Mouse (Mus musculus): ENCODE results near the gene Lamb1. TPM values are rescaled to one million over a fixed set of nuclear protein-coding genes. Genes with fewer than 3 reads are reported as not detected.

The Lamb1 gene
- polyA plus RNA-seq, 1 experiment = 222 TPM

GRCm38 (mm10) chr12:31294526-31294925, 29.5 kb downstream of the Lamb1 start:
- Histone ChIP-seq H3K4me3 (ENCODE audit: insufficient read depth, low read length) (no peak overlapping the region), H3K27ac (ENCODE audit: insufficient read depth, low read length) (no peak overlapping the region), H3K4me1 (ENCODE audit: control insufficient read depth, insufficient read depth, low read length) (peaks cover 18% of the 10 kb centered on the region)
- TF ChIP-seq CTCF (IDR thresholded peaks at IDR 0.05; ENCODE audit: borderline replicate concordance, insufficient read depth, low read length) (no peak), POLR2A (IDR thresholded peaks at IDR 0.05; ENCODE audit: low read depth, low read length) (no peak)

- TF ChIP-seq CTCF (IDR thresholded peaks at IDR 0.05; ENCODE audit: borderline replicate concordance, insufficient read depth, low read length) (no peak), POLR2A (IDR thresholded peaks at IDR 0.05; ENCODE audit: low read depth, low read length) (no peak)
- peaks cover 18% of the 10 kb centered on the region for H3K4me1 ChIP-seq (ENCODE audit: control insufficient read depth, insufficient read depth, low read length)
- H3K4me3 ChIP-seq (ENCODE audit: insufficient read depth, low read length) = no peak overlapping the region
- H3K27ac ChIP-seq (ENCODE audit: insufficient read depth, low read length) = no peak overlapping the region; the same call in 1 of the 2 replicates
Measured at GRCm38 (mm10) chr12:31294996-31295395, 30.0 kb downstream of the Lamb1 start.

GRCm38 (mm10) chr12:31295505-31295904, 30.5 kb downstream of the Lamb1 start:
- Histone ChIP-seq H3K4me3 (ENCODE audit: insufficient read depth, low read length) (no peak overlapping the region), H3K4me1 (ENCODE audit: control insufficient read depth, insufficient read depth, low read length) (peaks cover 18% of the 10 kb centered on the region), H3K27ac (ENCODE audit: insufficient read depth, low read length) (no peak overlapping the region; the same call in 1 of the 2 replicates)
- TF ChIP-seq CTCF (IDR thresholded peaks at IDR 0.05; ENCODE audit: borderline replicate concordance, insufficient read depth, low read length) (no peak), POLR2A (IDR thresholded peaks at IDR 0.05; ENCODE audit: low read depth, low read length) (no peak)

GRCm38 (mm10) chr12:31296097-31296496, 31.1 kb downstream of the Lamb1 start:
- TF ChIP-seq POLR2A (IDR thresholded peaks at IDR 0.05; ENCODE audit: low read depth, low read length) = no peak
- no peak overlapping the region for H3K4me3 ChIP-seq (ENCODE audit: insufficient read depth, low read length)
- H3K27ac ChIP-seq (ENCODE audit: insufficient read depth, low read length) = no peak overlapping the region
- peaks cover 18% of the 10 kb centered on the region for H3K4me1 ChIP-seq (ENCODE audit: control insufficient read depth, insufficient read depth, low read length)

- H3K27ac ChIP-seq (ENCODE audit: insufficient read depth, low read length) = no peak overlapping the region
- H3K4me1 ChIP-seq (ENCODE audit: control insufficient read depth, insufficient read depth, low read length) = peaks cover 10% of the 10 kb centered on the region; the same call in 1 of the 2 replicates
- H3K4me3 ChIP-seq (ENCODE audit: insufficient read depth, low read length) = no peak overlapping the region
- TF ChIP-seq CTCF (IDR thresholded peaks at IDR 0.05; ENCODE audit: borderline replicate concordance, insufficient read depth, low read length) = no peak
- no peak for TF ChIP-seq POLR2A (IDR thresholded peaks at IDR 0.05; ENCODE audit: low read depth, low read length)
Measured at GRCm38 (mm10) chr12:31298122-31298521, 33.1 kb downstream of the Lamb1 start.

GRCm38 (mm10) chr12:31298530-31298929, 33.5 kb downstream of the Lamb1 start:
- 0 out of 2 replicates have a peak, but pooled peaks cover 8% of the 10 kb centered on the region for H3K4me1 ChIP-seq (ENCODE audit: control insufficient read depth, insufficient read depth, low read length)
- no peak for TF ChIP-seq POLR2A (IDR thresholded peaks at IDR 0.05; ENCODE audit: low read depth, low read length)
- TF ChIP-seq CTCF (IDR thresholded peaks at IDR 0.05; ENCODE audit: borderline replicate concordance, insufficient read depth, low read length) = no peak
- no peak overlapping the region for H3K4me3 ChIP-seq (ENCODE audit: insufficient read depth, low read length)
- H3K27ac ChIP-seq (ENCODE audit: insufficient read depth, low read length) = no peak overlapping the region

- Histone ChIP-seq H3K27ac (ENCODE audit: insufficient read depth, low read length) (no peak overlapping the region), H3K4me3 (ENCODE audit: insufficient read depth, low read length) (no peak overlapping the region), H3K4me1 (ENCODE audit: control insufficient read depth, insufficient read depth, low read length) (0 out of 2 replicates have a peak, but pooled peaks cover 5% of the 10 kb centered on the region)
- TF ChIP-seq CTCF (IDR thresholded peaks at IDR 0.05; ENCODE audit: borderline replicate concordance, insufficient read depth, low read length) = no peak
- no peak for TF ChIP-seq POLR2A (IDR thresholded peaks at IDR 0.05; ENCODE audit: low read depth, low read length)
Measured at GRCm38 (mm10) chr12:31299126-31299525, 34.1 kb downstream of the Lamb1 start.

- H3K4me1 ChIP-seq (ENCODE audit: control insufficient read depth, insufficient read depth, low read length) = 0 out of 2 replicates have a peak, but pooled peaks cover 5% of the 10 kb centered on the region
- H3K4me3 ChIP-seq (ENCODE audit: insufficient read depth, low read length) = no peak overlapping the region
- TF ChIP-seq POLR2A (IDR thresholded peaks at IDR 0.05; ENCODE audit: low read depth, low read length) (no peak), CTCF (IDR thresholded peaks at IDR 0.05; ENCODE audit: borderline replicate concordance, insufficient read depth, low read length) (no peak)
- no peak overlapping the region for H3K27ac ChIP-seq (ENCODE audit: insufficient read depth, low read length)
Measured at GRCm38 (mm10) chr12:31299676-31300197, 34.7 kb downstream of the Lamb1 start.

- Histone ChIP-seq H3K27ac (ENCODE audit: insufficient read depth, low read length) (no peak overlapping the region), H3K4me3 (ENCODE audit: insufficient read depth, low read length) (no peak overlapping the region), H3K4me1 (ENCODE audit: control insufficient read depth, insufficient read depth, low read length) (0 out of 2 replicates have a peak, but pooled peaks cover 3% of the 10 kb centered on the region)
- no peak for TF ChIP-seq POLR2A (IDR thresholded peaks at IDR 0.05; ENCODE audit: low read depth, low read length)
- no peak for TF ChIP-seq CTCF (IDR thresholded peaks at IDR 0.05; ENCODE audit: borderline replicate concordance, insufficient read depth, low read length)
Measured at GRCm38 (mm10) chr12:31300276-31300675, 35.2 kb downstream of the Lamb1 start.

GRCm38 (mm10) chr12:31302266-31302665, 37.2 kb downstream of the Lamb1 start:
- H3K4me1 ChIP-seq (ENCODE audit: control insufficient read depth, insufficient read depth, low read length) = no peaks in the 10 kb centered on the region
- H3K4me3 ChIP-seq (ENCODE audit: insufficient read depth, low read length) = no peak overlapping the region
- TF ChIP-seq POLR2A (IDR thresholded peaks at IDR 0.05; ENCODE audit: low read depth, low read length) (no peak), CTCF (IDR thresholded peaks at IDR 0.05; ENCODE audit: borderline replicate concordance, insufficient read depth, low read length) (no peak)
- H3K27ac ChIP-seq (ENCODE audit: insufficient read depth, low read length) = no peak overlapping the region

Measured in embryonic fibroblast, embryonic 13.5 days (primary cell).